Mouse (Mus musculus): ENCODE measurements around the gene Tnip1. TPM values are rescaled to one million over a fixed set of nuclear protein-coding genes. Genes with fewer than 3 reads are reported as not detected.

Gene Tnip1
- polyA plus RNA-seq, 1 experiment from 2014 or later = 20.3 TPM

- no peak overlapping the region for H3K9ac ChIP-seq
- 61% methylated on average over 11 of the region's 11 CpGs for WGBS
- no peaks in the 10 kb centered on the region for H3K27me3 ChIP-seq
- peaks cover 70% of the 10 kb centered on the region for H3K36me3 ChIP-seq
- H3K4me3 ChIP-seq = no peak overlapping the region
- no peaks in the 10 kb centered on the region for H3K9me3 ChIP-seq (replicated peaks)
- ATAC-seq (replicated peaks; ENCODE audit: insufficient number of reproducible peaks, insufficient read depth, low FRiP score, low read depth) = 0 out of 2 replicates have a peak, but pooled peaks have one; percentile 48
- H3K4me2 ChIP-seq = no peak overlapping the region
- H3K4me1 ChIP-seq (replicated peaks) = peaks cover 19% of the 10 kb centered on the region
- H3K27ac ChIP-seq = peak overlapping the region; percentile 69
These were observed 42.4 kb downstream of the Tnip1 start for GRCm38 (mm10) chr11:54920127-54920972.

DNA sequence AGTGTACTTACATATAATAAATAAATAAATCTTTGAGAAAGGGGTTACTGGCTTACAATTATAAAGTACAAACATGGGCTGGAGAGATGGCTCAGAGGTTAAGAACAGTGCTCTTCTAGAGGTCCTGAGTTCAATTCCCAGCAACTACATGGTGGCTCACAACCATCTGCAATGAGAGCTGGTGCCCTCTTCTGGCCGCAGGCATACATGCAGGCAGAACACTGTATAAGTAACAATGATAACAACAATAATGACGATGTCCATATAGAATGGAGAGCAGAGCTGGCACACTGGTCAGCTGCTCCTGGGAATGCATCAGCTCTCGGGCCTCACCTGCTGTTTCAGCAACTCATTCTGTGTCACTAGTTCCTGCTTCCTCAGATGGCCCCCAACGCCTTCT is 44.4 kb downstream of the Tnip1 start:
- H3K27ac ChIP-seq = no peak overlapping the region
- H3K4me3 ChIP-seq = no peak overlapping the region
- no peak for ATAC-seq (replicated peaks; ENCODE audit: insufficient number of reproducible peaks, insufficient read depth, low FRiP score, low read depth)
- H3K27me3 ChIP-seq = no peaks in the 10 kb centered on the region
- no peak overlapping the region for H3K9ac ChIP-seq
- WGBS = 90% methylated on average over 4 of the region's 4 CpGs
- H3K9me3 ChIP-seq (replicated peaks) = no peaks in the 10 kb centered on the region
- peaks cover 19% of the 10 kb centered on the region for H3K4me1 ChIP-seq (replicated peaks)
- H3K36me3 ChIP-seq = peaks cover 72% of the 10 kb centered on the region
- H3K4me2 ChIP-seq = no peak overlapping the region

GRCm38 (mm10) chr11:54917461-54917860 is 45.3 kb downstream of the Tnip1 start:
- no peaks in the 10 kb centered on the region for H3K27me3 ChIP-seq
- WGBS = 90% methylated on average over 7 of the region's 7 CpGs
- H3K9me3 ChIP-seq (replicated peaks) = no peaks in the 10 kb centered on the region
- H3K4me3 ChIP-seq = no peak overlapping the region
- no peak overlapping the region for H3K4me2 ChIP-seq
- H3K4me1 ChIP-seq (replicated peaks) = peaks cover 19% of the 10 kb centered on the region
- H3K9ac ChIP-seq = no peak overlapping the region
- peaks cover 64% of the 10 kb centered on the region for H3K36me3 ChIP-seq
- ATAC-seq (replicated peaks; ENCODE audit: insufficient number of reproducible peaks, insufficient read depth, low FRiP score, low read depth) = no peak
- H3K27ac ChIP-seq = no peak overlapping the region

- H3K9ac ChIP-seq = no peak overlapping the region
- 93% methylated on average over 5 of the region's 5 CpGs for WGBS
- no peaks in the 10 kb centered on the region for H3K27me3 ChIP-seq
- no peak for ATAC-seq (replicated peaks; ENCODE audit: insufficient number of reproducible peaks, insufficient read depth, low FRiP score, low read depth)
- no peaks in the 10 kb centered on the region for H3K9me3 ChIP-seq (replicated peaks)
- peaks cover 77% of the 10 kb centered on the region for H3K36me3 ChIP-seq
- H3K4me1 ChIP-seq (replicated peaks) = no peaks in the 10 kb centered on the region
- no peak overlapping the region for H3K27ac ChIP-seq
- H3K4me2 ChIP-seq = no peak overlapping the region
- no peak overlapping the region for H3K4me3 ChIP-seq
These were observed 48.9 kb downstream of the Tnip1 start for GRCm38 (mm10) chr11:54913841-54914240.

GRCm38 (mm10) chr11:54912503-54913316 is 50.0 kb downstream of the Tnip1 start:
- Histone ChIP-seq H3K4me2 (no peak overlapping the region), H3K9ac (no peak overlapping the region), H3K4me1 (replicated peaks) (no peaks in the 10 kb centered on the region), H3K27me3 (no peaks in the 10 kb centered on the region), H3K27ac (no peak overlapping the region), H3K9me3 (replicated peaks) (no peaks in the 10 kb centered on the region), H3K4me3 (no peak overlapping the region), H3K36me3 (peaks cover 67% of the 10 kb centered on the region)
- 74% methylated on average over 9 of the region's 9 CpGs for WGBS
- no peak for ATAC-seq (replicated peaks; ENCODE audit: insufficient number of reproducible peaks, insufficient read depth, low FRiP score, low read depth)

DNA sequence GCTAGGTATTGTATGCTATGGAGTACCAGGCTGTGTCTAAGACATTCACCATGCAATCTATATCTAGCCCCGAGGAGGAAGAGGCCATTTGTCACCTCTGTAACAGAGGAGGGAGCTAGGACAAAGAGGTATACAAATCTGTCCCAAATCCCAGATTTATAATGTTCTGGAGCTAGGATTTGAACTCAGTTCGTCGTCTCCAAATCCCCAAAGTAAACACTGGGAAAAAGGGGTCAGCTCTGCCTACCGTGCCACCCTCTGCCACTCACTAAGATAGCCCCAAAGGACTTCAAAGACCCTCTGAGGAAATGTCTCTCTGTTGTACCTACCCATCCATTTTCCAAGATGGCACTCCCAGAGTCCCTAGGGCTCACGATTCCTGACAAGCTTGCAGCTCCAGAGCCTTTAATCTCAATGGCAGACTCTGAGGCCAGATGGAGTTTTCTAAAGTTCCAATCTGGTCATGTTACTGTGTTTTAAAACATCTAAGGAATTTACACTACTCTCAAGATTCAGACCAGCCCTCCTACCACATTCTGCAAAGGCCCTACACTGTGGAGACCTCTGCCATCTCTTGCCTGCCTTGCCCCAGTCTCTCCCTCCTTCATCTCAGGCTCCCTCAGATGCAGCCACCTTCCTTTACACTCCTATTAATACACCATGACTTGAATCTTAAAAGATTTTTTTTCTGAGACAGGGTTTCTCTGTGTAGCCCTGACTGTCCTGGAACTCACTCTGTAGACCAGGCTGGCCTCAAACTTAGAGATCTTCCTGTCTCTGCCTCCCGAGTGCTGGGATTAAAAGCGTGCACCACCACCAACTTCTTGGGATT is 50.8 kb downstream of the Tnip1 start:
- WGBS = 78% methylated on average over 7 of the region's 7 CpGs
- Histone ChIP-seq H3K9me3 (replicated peaks) (no peaks in the 10 kb centered on the region), H3K4me3 (no peak overlapping the region), H3K27me3 (no peaks in the 10 kb centered on the region), H3K9ac (no peak overlapping the region), H3K27ac (no peak overlapping the region), H3K4me2 (no peak overlapping the region), H3K4me1 (replicated peaks) (no peaks in the 10 kb centered on the region), H3K36me3 (peaks cover 59% of the 10 kb centered on the region)
- ATAC-seq (replicated peaks; ENCODE audit: insufficient number of reproducible peaks, insufficient read depth, low FRiP score, low read depth) = no peak

DNA sequence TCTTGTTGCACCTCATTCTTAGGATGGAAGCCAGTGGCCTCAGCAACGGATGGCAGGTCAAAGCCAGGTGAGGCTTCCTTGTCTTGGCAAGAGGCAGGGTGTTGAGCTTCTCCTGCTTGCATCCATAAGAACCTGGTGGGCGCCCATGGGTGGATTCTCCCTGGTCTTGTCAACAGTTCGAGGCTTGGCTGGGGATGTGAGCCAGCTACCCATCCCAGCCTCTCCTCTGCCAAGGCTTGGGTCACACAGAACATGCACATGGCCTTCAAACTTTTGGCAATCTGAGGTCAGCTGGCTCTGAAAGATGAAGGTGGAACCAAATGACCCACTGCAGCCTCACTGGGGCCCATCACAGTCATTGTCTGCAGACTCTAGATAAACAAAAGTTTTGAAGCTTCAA is 51.5 kb downstream of the Tnip1 start:
- Histone ChIP-seq H3K4me3 (no peak overlapping the region), H3K36me3 (peaks cover 53% of the 10 kb centered on the region), H3K27ac (no peak overlapping the region), H3K4me2 (no peak overlapping the region), H3K9me3 (replicated peaks) (no peaks in the 10 kb centered on the region), H3K9ac (no peak overlapping the region), H3K4me1 (replicated peaks) (peaks cover 4% of the 10 kb centered on the region), H3K27me3 (no peaks in the 10 kb centered on the region)
- WGBS = 93% methylated on average over 3 of the region's 3 CpGs
- ATAC-seq (replicated peaks; ENCODE audit: insufficient number of reproducible peaks, insufficient read depth, low FRiP score, low read depth) = no peak

- Histone ChIP-seq H3K4me1 (replicated peaks) (peaks cover 11% of the 10 kb centered on the region), H3K27me3 (no peaks in the 10 kb centered on the region), H3K4me2 (no peak overlapping the region), H3K27ac (no peak overlapping the region), H3K9ac (no peak overlapping the region), H3K4me3 (no peak overlapping the region), H3K36me3 (peaks cover 45% of the 10 kb centered on the region), H3K9me3 (replicated peaks) (no peaks in the 10 kb centered on the region)
- WGBS = 81% methylated on average over 12 of the region's 12 CpGs
- ATAC-seq (replicated peaks; ENCODE audit: insufficient number of reproducible peaks, insufficient read depth, low FRiP score, low read depth) = no peak
These were observed 52.5 kb downstream of the Tnip1 start for GRCm38 (mm10) chr11:54910081-54910665.

- H3K27me3 ChIP-seq = no peaks in the 10 kb centered on the region
- no peak overlapping the region for H3K4me3 ChIP-seq
- peaks cover 36% of the 10 kb centered on the region for H3K36me3 ChIP-seq
- peaks cover 18% of the 10 kb centered on the region for H3K4me1 ChIP-seq (replicated peaks)
- 86% methylated on average over 11 of the region's 11 CpGs for WGBS
- H3K9me3 ChIP-seq (replicated peaks) = no peaks in the 10 kb centered on the region
- no peak overlapping the region for H3K27ac ChIP-seq
- ATAC-seq (replicated peaks; ENCODE audit: insufficient number of reproducible peaks, insufficient read depth, low FRiP score, low read depth) = no peak
- no peak overlapping the region for H3K4me2 ChIP-seq
- no peak overlapping the region for H3K9ac ChIP-seq
These were observed 53.4 kb downstream of the Tnip1 start for GRCm38 (mm10) chr11:54909273-54909672.

DNA sequence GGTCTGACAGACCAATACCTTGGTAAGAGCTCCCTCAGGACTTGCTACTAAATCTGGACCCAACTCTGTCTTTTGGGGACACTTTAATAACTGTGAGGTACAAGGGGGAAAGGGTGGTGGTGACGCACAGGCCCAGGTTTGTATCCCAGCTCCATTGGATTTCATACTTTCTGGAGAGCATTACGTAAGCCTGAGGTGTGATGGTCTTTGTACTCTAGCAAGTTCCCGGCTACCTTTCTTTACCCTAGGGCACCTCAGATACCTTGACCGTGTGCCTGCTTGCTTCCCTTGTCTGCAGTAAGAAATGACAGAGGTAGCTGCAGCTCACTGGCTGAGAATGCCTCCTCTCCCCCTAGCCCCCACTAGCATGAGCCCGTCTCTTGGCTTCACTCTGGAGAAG is 55.5 kb downstream of the Tnip1 start:
- WGBS = 89% methylated on average over 5 of the region's 5 CpGs
- H3K4me1 ChIP-seq (replicated peaks) = peaks cover 37% of the 10 kb centered on the region
- no peak for ATAC-seq (replicated peaks; ENCODE audit: insufficient number of reproducible peaks, insufficient read depth, low FRiP score, low read depth)
- H3K4me2 ChIP-seq = no peak overlapping the region
- H3K27ac ChIP-seq = no peak overlapping the region
- H3K36me3 ChIP-seq = peaks cover 30% of the 10 kb centered on the region
- no peaks in the 10 kb centered on the region for H3K9me3 ChIP-seq (replicated peaks)
- H3K27me3 ChIP-seq = no peaks in the 10 kb centered on the region
- H3K4me3 ChIP-seq = no peak overlapping the region
- no peak overlapping the region for H3K9ac ChIP-seq
